Mouse (Mus musculus) stomach, embryonic 14.5 days (tissue): ENCODE measurements around the gene Tgfbr3. TPM values are rescaled to one million over a fixed set of nuclear protein-coding genes. Genes with fewer than 3 reads are reported as not detected.

Experiments
- ATAC-seq: fragments of 200-750 bp; cut with Nextera tagmentation; 2 replicates; pipeline ENCODE4 v1.8.0; 2017; ENCODE audit warnings: low read depth, moderate TSS enrichment; ENCODE audit not compliant: insufficient number of reproducible peaks, insufficient read depth, low FRiP score
- H3K27ac ChIP-seq: fragments of 300-500 bp; sonication (generic); 2 replicates; pipeline ENCODE4 v1.5.1; 2014; ENCODE audit warnings: mild to moderate bottlenecking, low read length, moderate library complexity, mixed read lengths
- H3K27me3 ChIP-seq: fragments of 300-500 bp; sonication (generic); 2 replicates; pipeline ENCODE4 v1.6.1; 2014; ENCODE audit warnings: low read length, control low read depth, mixed read lengths; ENCODE audit not compliant: control insufficient read depth, insufficient read depth
- H3K36me3 ChIP-seq: fragments of 300-500 bp; sonication (generic); 2 replicates; pipeline ENCODE4 v1.6.1; 2014; ENCODE audit warnings: mild to moderate bottlenecking, control low read depth, low read length, moderate library complexity, mixed read lengths; ENCODE audit not compliant: control insufficient read depth, insufficient read depth
- H3K4me1 ChIP-seq: fragments of 300-500 bp; sonication (generic); 2 replicates; pipeline ENCODE4 v1.6.1; 2014; ENCODE audit warnings: low read length, control low read depth, mixed read lengths; ENCODE audit not compliant: control insufficient read depth, insufficient read depth
- H3K4me2 ChIP-seq: fragments of 300-500 bp; sonication (generic); replicated peaks from 2 replicates; pipeline ENCODE4 v1.6.1; 2014; ENCODE audit warnings: low read depth, low read length, control low read depth
- H3K4me3 ChIP-seq: fragments of 300-500 bp; sonication (generic); 2 replicates; pipeline ENCODE4 v1.5.1; 2014; ENCODE audit warnings: low read depth, low read length, control low read depth
- H3K9ac ChIP-seq: fragments of 300-500 bp; sonication (generic); replicated peaks from 2 replicates; pipeline ENCODE4 v1.6.1; 2014; ENCODE audit warnings: low read depth, mild to moderate bottlenecking, control low read depth, low read length, moderate library complexity, mixed read lengths
- H3K9me3 ChIP-seq: fragments of 300-500 bp; sonication (generic); 2 replicates; pipeline ENCODE4 v1.6.1; 2016; ENCODE audit warnings: low read depth, low read length, control low read depth; ENCODE audit not compliant: control insufficient read depth
- WGBS: fragments of 180-500 bp; shearing (Covaris S2); extraction: QIAGEN DNeasy Blood & Tissue Kit; methylation state at CpG from one replicate; pipeline ENCODE4 v1.1.7; 2014; 5-methylcytosine and 5-hydroxymethylcytosine counted together
- polyA plus RNA-seq: library from polyadenylated mRNA; unstranded; fragments of >200 nt; fragmentation: Nextera tagmentation; extraction: Ambion mirVana; gene quantifications from 2 replicates; pipeline ENCODE4 v1.2.1, GENCODE M21; 2014

Gene Tgfbr3
- polyA plus RNA-seq, 1 experiment from 2014 or later, result 34.5 TPM

DNA sequence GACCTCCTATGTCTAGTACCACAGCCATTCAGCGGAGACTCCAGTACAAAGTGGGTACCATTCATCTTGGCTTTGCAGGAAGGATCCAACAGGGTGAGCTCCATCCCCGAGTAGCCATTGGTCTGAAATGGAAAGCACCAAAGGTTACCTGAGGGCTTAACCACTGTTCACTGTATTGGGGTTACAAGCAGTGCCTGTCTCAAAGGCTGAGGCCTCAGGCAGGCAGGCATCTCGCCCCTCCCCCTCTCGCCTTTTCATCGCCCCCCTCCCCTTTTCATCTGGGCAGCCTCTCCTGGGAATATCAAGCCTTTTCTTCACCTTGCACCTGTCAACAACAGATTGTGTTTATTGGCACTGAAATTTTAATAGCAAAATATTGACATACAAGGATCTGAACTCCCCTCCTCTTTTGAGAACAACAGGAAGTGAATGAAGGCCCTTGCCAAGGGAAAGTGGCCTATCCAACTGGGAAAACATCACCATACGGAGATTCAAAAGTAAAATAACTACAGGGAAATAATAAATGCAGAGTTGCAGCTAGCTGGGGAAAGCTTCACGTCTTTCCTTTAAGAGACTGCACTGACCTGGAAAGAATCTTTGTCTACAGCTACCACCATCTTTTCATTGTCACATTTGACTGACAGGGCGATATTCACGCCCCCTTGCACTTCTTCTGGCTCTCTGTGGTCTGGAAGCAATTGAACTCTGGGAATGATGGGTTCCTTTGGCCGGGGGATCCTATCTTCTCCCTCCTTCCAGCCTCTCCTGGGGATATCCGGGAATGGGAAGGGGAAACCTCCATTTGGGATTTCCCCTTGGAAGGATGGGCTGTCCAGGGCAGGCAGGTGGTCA lies 149.4 kb downstream of the Tgfbr3 start:
- 83% methylated on average over 11 of the region's 11 CpGs for WGBS
- Histone ChIP-seq H3K4me1 (no peaks in the 10 kb centered on the region), H3K4me2 (no peak overlapping the region), H3K27ac (no peak overlapping the region), H3K4me3 (no peak overlapping the region), H3K9me3 (no peaks in the 10 kb centered on the region), H3K36me3 (peaks cover 23% of the 10 kb centered on the region; the same call in 1 of the 2 replicates), H3K9ac (no peak overlapping the region), H3K27me3 (no peaks in the 10 kb centered on the region)
- ATAC-seq, result no peak

- no peaks in the 10 kb centered on the region for H3K27me3 ChIP-seq
- no peak for ATAC-seq
- H3K4me1 ChIP-seq, result no peaks in the 10 kb centered on the region
- WGBS, result 86% methylated on average over 2 of the region's 2 CpGs
- peaks cover 51% of the 10 kb centered on the region for H3K36me3 ChIP-seq
- H3K27ac ChIP-seq, result no peak overlapping the region
- H3K9me3 ChIP-seq, result no peaks in the 10 kb centered on the region
- H3K9ac ChIP-seq, result no peak overlapping the region
- no peak overlapping the region for H3K4me2 ChIP-seq
- no peak overlapping the region for H3K4me3 ChIP-seq
Observed at GRCm38 (mm10) chr5:107133336-107133735, 156.1 kb downstream of the Tgfbr3 start.

GRCm38 (mm10) chr5:107132231-107132630 lies 157.2 kb downstream of the Tgfbr3 start:
- Histone ChIP-seq H3K4me2 (no peak overlapping the region), H3K27ac (no peak overlapping the region), H3K9ac (no peak overlapping the region), H3K9me3 (no peaks in the 10 kb centered on the region), H3K27me3 (no peaks in the 10 kb centered on the region), H3K4me3 (no peak overlapping the region), H3K4me1 (no peaks in the 10 kb centered on the region), H3K36me3 (peaks cover 49% of the 10 kb centered on the region)
- 35% methylated on average over 8 of the region's 8 CpGs for WGBS
- ATAC-seq, result no peak

GRCm38 (mm10) chr5:107129304-107129703 lies 160.1 kb downstream of the Tgfbr3 start:
- no peak overlapping the region for H3K4me2 ChIP-seq
- H3K9ac ChIP-seq, result no peak overlapping the region
- no peaks in the 10 kb centered on the region for H3K9me3 ChIP-seq
- H3K27me3 ChIP-seq, result no peaks in the 10 kb centered on the region
- WGBS, result 55% methylated on average over 5 of the region's 5 CpGs
- no peak for ATAC-seq
- H3K27ac ChIP-seq, result no peak overlapping the region
- H3K36me3 ChIP-seq, result peaks cover 30% of the 10 kb centered on the region
- no peak overlapping the region for H3K4me3 ChIP-seq
- H3K4me1 ChIP-seq, result peaks cover 16% of the 10 kb centered on the region; the same call in 1 of the 2 replicates

GRCm38 (mm10) chr5:107126561-107126960 lies 162.9 kb downstream of the Tgfbr3 start:
- WGBS, result 39% methylated on average over 7 of the region's 7 CpGs
- H3K27ac ChIP-seq, result no peak overlapping the region

GRCm38 (mm10) chr5:107125131-107125530 lies 164.3 kb downstream of the Tgfbr3 start:
- no peak overlapping the region for H3K9ac ChIP-seq
- peaks cover 31% of the 10 kb centered on the region; the same call in 1 of the 2 replicates for H3K4me1 ChIP-seq
- no peak overlapping the region for H3K4me3 ChIP-seq
- WGBS, result 53% methylated on average over 6 of the region's 6 CpGs
- peak overlapping the region; percentile 18; the same call in 1 of the 2 replicates for H3K27ac ChIP-seq
- no peaks in the 10 kb centered on the region for H3K9me3 ChIP-seq
- no peak for ATAC-seq
- H3K4me2 ChIP-seq, result no peak overlapping the region
- H3K36me3 ChIP-seq, result peaks cover 18% of the 10 kb centered on the region; the same call in 1 of the 2 replicates
- no peaks in the 10 kb centered on the region for H3K27me3 ChIP-seq

More at GRCm38 (mm10) chr5:107126561-107126960, 162.9 kb downstream of the Tgfbr3 start:
- no peaks in the 10 kb centered on the region for H3K9me3 ChIP-seq
- peaks cover 25% of the 10 kb centered on the region; the same call in 1 of the 2 replicates for H3K4me1 ChIP-seq
- ATAC-seq, result no peak
- H3K4me2 ChIP-seq, result no peak overlapping the region
- no peaks in the 10 kb centered on the region for H3K27me3 ChIP-seq
- peaks cover 20% of the 10 kb centered on the region for H3K36me3 ChIP-seq
- H3K4me3 ChIP-seq, result no peak overlapping the region
- H3K9ac ChIP-seq, result no peak overlapping the region

DNA sequence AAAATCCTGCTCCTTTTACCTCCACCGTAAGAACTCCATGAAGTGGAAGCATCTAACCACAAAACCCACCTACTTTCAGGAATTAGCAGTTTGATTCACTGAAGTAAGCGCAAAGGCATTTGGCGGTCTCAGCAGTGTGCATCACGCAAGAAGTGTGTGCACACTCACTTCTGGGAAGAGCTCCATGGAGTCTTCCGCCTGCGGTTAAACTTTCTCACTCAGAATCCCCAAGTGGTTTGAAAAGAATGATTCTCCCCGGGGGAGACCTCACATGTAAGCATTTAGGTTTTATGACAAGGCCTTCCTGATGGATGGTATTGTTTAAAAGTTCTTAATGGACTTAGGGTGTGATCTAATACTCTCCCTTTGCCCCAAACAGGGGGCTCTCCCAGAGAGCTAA lies 164.9 kb downstream of the Tgfbr3 start:
- Histone ChIP-seq H3K4me2 (no peak overlapping the region), H3K27me3 (no peaks in the 10 kb centered on the region), H3K4me3 (no peak overlapping the region), H3K27ac (peak overlapping the region; percentile 64; the same call in 1 of the 2 replicates), H3K36me3 (peaks cover 14% of the 10 kb centered on the region; the same call in 1 of the 2 replicates), H3K9ac (no peak overlapping the region), H3K4me1 (peaks cover 31% of the 10 kb centered on the region; the same call in 1 of the 2 replicates), H3K9me3 (no peaks in the 10 kb centered on the region)
- peak; percentile 16; the same call in 1 of the 2 replicates for ATAC-seq
- 30% methylated on average over 7 of the region's 7 CpGs for WGBS

DNA sequence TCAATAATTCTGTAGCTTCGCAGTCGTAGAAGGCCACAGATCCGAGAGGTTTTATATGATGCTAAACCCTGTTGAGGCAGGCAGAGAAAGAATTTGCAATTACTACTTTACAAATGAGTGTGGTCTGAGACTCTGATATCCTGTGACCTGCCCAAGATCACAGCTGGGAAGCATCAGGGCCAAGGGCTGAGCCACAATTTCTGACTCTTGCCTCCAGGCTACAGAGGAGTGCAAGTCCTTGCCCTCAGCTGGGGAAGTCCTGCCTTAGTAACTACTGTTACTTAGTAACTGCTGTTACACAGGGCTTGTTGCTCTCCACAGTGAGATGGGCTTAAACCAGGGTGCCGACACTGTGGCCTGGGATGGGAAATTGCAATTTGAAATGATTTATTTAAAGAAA lies 166.8 kb downstream of the Tgfbr3 start:
- H3K9ac ChIP-seq, result no peak overlapping the region
- no peaks in the 10 kb centered on the region for H3K27me3 ChIP-seq
- H3K4me1 ChIP-seq, result peaks cover 31% of the 10 kb centered on the region; the same call in 1 of the 2 replicates
- no peak overlapping the region for H3K4me3 ChIP-seq
- H3K36me3 ChIP-seq, result peaks cover 19% of the 10 kb centered on the region
- WGBS, result 74% methylated on average over 4 of the region's 4 CpGs
- no peaks in the 10 kb centered on the region for H3K9me3 ChIP-seq
- H3K27ac ChIP-seq, result no peak overlapping the region
- no peak for ATAC-seq
- H3K4me2 ChIP-seq, result no peak overlapping the region
